Mouse (Mus musculus): Measurements from ENCODE around the gene Qk.

DNA sequence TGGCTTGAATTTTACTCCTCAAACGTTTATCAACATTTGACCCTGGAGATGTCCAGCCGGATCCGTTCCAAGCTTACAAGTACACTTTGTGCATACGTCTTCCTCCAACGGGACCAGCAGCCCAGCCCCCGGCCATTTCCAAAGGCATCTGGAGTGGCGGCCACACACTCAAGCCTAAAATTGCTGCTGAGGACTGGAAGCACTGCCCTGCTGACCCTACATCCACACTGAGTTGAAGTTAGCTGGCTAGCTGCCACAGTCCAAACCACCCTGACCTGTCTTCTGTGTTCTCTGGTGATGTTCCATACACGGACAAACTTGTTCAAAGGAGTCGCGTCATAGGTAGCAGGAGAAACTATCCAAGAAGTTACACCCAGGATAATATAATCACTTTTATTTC is 18.6 kb upstream of the Qk start:
- TF ChIP-seq CHD2 (IDR thresholded peaks at IDR 0.05; ENCODE audit: low read depth, low read length) (no peak), ZC3H11A (IDR thresholded peaks at IDR 0.05; ENCODE audit: borderline replicate concordance, low read depth, low read length) (no peak), MAFK (IDR thresholded peaks at IDR 0.05; ENCODE audit: insufficient read depth, low read depth, low read length) (no peak)

Data from ES-E14 (cell line).